Mouse (Mus musculus): ENCODE measurements around the gene Tfap2c. TPM values are rescaled to one million over a fixed set of nuclear protein-coding genes. Genes with fewer than 3 reads are reported as not detected.

Tfap2c gene
- not detected in 2 replicates for total RNA-seq (2021)
- long read RNA-seq, experiment 1: 0 reads
- long read RNA-seq, experiment 2: 0 reads

DNA sequence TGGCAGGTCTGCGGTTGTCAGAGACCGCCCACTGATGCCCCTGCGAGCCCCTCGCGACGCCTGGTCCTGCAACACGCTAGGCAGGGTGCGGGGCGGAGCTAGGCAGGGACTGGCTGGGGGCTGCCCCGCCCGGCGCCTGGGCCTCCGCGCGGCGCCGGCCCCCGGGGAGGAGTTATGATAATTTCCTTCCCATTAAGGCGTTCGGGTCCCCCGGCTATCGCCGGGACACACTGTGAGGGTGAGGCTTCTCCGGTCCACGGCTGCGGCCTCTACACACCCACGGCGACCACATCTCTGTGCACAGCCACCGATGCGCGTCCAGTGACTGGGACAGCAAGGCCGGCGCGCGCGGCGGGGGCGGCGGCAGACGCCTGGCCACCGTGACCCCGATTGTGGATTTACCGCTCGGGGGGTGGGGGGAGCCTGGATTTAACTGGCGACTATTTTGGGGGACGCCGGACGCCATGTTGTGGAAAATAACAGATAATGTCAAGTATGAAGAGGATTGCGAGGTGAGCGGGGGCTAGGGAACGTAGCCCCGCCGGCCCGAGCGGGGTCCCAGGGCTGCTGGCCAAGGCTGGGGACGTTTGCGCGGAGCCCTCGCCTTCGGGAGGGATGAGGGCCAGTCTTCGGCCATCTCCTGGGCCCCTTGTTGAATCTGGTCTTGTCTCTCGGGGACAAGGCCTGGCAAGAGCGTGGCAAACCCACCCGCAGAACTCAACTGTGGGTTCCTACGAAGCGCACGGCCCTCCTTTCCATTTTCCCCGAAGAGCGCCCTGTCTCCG, at the start of gene Tfap2c:
Gene Tfap2c, plus strand, starts transcription at position 223 of the 785 bp plus-strand sequence.
- peak; percentile 34 for DNase-seq

DNA sequence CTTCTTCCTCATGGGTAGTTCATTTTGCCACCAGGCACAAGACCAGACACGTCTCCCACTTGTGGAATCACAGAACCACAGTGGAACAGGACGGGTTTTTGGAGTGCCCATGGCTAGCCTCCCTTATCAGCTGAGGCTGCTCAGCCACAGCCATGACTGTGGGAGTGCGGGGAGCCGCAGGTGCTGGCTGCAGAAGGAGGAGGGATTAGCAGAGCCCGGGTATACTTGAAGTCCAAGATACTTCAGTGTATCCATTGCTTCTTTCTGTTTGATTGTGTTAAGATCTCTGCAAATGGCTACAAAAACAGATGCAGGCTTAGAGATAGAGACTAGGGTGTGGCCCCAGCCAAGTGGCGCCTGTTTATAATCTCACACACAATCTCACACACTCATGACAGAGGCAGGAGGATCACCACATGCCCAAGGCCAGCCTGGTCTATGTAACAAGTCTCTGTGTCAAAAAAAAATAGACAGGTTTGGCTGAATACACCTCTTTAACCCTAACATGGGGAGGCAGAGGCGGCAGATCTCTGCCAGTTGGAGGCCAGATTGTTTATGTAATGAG, 48.6 kb upstream of the Tfap2c start:
- DNase-seq: no peak

DNA sequence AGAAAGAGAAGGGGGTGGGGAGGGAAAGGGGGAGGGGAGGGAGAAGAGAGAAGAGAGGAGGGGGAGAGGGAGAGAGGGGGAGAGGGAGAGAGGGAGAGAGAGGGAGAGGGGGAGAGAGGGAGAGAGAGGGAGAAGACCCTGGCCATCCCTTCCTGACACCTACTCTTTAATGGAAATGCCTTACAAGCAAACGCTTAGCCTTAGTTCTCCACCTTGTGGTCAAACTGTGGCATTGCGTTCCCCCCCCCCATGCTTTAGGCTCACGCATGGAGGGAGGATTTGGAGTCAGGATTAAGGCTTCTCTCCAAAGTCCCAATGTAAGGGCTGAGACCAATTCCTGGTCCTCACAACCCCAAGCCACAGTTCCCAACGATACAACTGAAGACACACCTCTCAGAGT, 48.1 kb upstream of the Tfap2c start:
- DNase-seq: peak; percentile 52

DNA sequence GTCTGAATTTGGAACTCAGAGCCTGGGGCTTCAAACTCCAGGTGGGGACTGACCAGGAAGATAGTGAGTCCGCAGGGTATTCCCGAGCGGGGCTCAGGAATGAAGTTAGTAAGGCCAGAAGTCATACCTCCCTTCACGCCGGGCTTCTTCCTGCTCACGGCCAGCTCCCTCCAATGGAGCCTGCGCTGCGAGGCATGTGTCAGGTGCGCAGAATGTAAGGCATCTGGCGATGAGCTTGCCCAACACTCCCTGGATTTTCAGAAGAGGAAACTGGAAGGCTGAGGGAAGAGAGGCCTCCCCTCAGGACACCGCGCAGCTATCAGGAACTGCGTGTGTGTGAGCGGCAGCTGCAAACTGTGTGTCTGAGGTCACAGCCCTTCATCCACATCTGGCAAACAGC, 47.2 kb upstream of the Tfap2c start:
- no peak for DNase-seq

DNA sequence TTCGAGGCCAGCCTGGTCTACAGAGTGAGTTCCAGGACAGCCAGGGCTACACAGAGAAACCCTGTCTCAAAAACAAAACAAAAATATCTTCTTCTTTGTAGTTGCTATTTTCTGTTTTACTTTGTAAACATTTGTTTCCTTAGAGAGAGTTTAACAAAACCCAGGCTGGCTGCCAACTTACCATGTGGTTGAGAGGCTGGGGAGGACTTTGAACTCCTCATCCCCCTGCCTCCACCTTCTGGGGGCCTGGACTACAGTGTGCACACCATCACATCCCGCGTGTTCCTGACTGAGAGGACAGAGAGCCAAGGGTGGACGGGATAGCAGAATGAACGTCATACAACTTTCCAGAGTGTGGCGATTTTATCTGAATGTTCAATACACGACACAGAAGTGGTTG, 43.3 kb upstream of the Tfap2c start:
- no peak for DNase-seq

DNA sequence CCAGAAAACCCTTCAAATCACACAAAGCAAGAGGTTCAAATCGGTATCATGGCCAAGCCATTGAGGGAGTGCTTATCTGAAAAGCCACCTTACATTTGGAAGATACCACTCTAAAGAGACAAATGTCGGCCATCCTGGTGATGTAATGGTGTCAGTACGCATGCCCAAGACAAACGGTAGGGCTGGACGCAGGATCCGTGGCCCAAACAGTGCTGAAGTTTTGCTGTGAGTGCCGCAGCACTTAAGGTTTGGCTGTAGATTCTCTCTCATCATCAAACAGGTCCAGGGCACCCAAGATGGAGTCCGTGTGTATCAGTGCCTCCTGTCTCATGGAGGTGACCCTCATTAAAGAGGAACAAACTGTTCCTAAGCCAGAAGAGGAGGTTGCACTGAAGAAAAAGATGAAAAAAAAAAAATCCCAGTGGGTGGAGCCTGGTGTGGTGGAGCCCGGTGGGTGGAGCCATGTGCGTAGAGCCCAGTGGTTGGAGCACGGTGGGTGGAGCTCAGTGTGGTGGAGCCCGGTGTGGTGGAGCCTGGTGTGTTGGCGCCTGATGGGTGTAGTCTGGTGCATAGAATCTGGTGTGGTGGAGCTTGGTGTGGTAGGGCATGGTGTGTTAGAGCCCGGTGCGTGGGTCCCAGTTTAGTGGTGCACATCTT, 39.2 kb upstream of the Tfap2c start:
- DNase-seq: no peak

DNA sequence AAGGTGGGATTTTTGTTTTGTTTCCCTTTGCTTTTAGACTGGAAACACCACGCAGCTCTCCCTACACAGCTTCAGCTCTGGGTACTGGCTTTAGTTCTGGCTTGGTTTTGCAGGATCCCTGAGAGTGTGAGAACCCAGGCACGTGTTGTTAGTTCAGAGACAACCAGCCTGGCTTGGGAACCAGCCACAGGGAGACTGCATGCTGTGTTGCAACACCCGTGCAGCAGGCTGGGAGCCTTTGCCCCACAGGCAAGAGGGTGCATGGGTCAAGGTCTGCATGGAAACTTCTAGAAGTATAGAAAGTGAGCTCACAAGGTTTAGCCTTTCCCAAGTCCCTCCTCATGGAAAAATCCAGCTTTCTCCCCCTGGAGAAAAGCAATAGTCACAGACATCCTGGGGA, 38.5 kb upstream of the Tfap2c start:
- DNase-seq: peak; percentile 22

DNA sequence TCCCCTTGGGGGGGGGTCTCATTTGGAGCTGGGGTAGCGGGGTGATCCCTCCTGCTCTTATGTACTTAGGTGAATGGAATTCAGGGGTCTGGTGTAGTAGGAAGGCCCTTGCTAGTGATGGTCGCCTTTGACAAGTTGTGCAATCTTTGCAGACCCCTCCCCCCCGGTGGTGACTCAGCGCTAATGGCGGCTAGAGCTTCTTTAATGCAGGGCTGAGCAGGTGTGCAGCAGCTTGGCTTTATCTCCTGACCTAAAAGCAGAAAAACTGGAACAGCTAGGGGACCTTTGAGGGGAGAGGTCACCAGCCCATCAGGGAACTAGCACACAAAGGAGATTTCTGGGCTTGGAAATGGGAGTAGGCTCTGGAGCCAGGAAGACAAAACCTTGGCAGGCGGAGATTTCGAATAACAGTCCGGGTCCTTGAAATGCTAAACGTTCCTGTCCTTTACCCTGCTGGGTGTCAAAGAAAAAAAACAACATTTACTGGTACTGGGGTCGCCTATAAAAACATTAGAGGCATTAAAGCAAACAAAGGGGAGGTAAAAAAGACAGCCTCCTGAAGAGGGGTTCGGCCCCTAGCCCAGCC, 32.9 kb upstream of the Tfap2c start:
- DNase-seq: no peak

DNA sequence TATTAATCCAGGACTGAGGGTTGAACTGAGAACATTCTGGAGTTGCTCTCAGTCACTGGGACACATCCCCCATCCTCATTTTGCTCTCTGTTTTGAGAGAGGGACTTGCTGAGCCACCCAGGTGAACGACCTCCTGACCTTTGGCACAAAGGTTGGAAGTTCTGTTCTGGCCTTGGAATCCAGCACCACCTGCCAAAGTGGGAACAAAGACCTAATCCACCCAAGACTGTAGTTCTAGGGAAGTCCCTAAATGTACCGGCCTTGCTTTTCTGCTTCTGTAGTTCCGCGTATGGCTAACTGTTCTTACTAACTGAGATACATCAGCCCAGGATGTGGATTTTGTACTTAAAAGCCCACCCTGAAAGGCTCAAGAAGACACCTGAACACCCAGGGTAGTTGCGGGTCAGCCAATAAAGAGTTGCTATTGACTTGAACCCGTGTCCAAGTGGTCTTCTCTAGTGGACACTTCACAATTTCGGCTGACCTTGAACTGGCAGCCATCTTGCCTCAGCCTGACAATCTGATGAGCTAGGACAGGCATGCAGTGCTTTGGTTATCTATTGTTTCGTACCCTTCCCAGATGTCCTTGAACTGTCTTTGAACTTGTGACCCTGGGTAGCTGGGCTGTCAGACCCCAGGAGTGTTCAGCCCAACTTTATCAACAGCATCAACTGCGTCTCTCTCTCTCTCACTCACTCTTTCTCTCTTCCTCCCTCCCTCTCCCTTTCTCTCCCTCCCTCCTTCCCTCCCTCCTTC, 28.6 kb upstream of the Tfap2c start:
- no peak for DNase-seq

DNA sequence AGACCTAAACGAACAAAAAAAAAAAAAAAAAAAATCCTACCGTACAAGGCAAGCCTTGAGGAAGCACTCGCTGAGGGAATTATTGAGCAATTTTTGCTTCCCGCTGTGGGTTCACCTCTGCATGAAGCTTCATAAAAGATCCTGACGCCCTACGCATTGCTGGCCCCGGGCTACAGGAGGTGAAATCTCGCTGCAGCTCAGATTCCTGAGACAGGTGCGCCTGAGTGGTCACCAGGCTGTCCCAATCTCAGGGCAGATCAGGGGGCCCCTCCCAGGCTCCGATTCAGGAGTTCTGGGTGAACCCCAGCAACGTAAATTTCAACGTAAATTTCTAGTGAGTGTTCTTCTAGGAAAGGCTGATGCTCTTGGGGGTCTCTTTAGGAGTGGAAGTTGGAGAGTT, 26.9 kb upstream of the Tfap2c start:
- no peak for DNase-seq

DNA sequence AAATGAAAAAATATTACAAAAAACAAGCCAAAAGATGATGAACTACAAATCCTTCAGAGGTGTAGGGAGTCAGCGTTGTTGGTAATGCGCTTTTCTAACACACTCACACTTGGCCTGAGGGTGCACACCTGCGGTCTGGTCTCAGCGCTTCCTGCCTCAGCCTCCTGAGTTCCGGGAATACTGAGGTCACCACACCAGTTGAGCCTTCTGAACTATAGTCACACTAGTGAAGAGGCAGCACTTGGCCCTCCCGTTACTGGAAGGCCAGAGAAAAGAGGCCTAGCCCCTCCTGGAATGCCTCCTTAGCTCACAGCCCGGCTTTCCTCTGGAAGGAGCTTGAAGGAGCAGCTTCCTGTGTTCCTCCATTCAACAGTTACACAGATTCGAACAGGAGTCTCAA, 22.2 kb upstream of the Tfap2c start:
- no peak for DNase-seq

DNA sequence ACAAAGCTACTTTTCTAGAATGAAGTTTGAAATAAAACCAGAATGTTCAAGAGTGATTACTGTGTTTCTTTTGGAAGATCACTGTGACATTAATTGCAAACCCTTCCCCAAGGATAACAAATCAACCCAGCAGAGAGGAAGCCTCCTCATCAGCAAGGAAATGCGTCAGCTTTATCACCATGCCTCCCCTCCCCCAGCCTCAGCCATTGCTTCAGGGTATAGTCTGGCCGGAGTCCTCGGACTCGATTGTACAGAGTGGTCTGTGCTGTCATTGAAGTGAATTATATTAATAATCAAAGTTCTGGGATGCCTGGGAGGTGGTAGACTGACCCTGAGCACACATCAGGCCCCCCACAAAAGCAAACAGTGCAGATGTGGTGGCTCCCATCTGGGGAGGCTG, 5.4 kb upstream of the Tfap2c start:
- DNase-seq: no peak

DNA sequence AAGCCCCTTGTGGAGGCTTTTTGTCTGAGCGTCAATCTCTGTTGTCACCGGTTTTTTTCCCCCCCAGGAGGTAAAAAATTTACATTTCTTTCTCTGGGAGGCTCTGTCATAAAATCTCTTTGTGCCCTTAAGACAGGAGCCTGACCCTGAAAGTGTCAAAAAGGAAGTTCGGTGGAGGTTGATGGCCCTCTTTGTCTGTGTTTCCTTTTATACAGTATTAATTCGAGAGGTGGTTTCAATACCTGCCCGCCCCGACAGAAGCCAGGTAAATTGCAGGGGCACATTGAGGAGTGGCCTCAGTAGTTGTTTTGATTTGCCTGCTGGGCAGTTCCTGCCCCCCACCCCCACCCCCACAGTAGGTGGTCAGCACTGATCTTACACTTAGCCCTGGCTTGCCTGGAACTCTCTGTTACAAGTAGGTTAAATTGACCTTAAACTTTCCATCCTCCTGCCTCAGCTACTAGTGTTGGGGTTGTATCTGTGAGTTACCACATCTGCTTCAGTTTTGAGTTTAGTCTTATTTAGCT, 4.7 kb upstream of the Tfap2c start:
- no peak for DNase-seq

DNA sequence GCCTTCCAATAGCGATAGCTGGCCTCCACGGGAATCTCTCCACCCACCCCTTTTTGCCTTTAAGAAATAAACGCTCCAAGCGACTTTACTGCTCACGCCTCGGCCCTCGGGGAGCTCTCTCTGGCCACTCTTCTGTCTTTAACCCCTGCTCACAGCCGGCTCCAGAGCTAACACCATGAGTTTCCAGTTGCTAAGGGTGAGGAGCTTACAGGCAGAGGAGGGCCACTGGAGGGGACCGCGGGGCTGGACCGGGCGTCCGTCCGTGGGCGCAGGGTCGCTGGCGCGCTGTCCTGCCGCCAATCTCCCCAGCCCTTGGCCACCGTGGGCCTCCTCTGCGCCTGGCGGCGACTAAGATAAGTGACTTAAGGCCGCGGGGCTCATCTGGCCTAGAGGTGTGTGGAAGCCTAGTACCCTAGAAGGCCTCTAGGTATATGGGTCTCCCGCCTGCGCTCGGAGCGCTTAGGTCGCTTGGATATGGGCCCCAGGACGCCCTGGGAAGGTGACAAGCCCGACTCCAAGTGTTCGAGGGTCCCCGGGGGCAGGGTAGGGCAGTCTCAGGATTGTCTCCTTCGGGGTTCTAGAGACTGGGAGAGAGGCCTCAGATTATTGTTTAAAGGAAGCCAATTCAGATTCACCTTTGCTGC, 3.7 kb upstream of the Tfap2c start:
- no peak for DNase-seq

DNA sequence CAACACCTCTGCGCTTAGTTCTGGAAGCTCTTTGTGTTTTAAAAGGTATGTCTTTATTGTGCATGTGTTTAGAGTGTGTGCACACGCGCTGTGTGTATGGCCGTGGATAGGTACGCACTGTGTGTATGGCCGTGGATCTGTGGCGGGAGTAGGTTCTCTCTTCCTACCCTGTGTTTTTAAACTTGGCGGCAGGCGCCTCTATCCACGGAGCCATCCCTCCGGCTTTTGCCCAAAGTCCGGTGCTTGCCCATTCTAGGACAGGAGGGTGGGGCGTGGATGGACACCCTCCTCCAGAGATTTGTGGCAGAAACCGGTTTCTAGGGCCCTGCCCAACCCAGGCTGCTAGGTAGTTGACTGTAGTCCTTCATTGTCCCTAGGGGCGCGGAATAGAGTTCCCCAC, 2.8 kb upstream of the Tfap2c start:
- DNase-seq: no peak

DNA sequence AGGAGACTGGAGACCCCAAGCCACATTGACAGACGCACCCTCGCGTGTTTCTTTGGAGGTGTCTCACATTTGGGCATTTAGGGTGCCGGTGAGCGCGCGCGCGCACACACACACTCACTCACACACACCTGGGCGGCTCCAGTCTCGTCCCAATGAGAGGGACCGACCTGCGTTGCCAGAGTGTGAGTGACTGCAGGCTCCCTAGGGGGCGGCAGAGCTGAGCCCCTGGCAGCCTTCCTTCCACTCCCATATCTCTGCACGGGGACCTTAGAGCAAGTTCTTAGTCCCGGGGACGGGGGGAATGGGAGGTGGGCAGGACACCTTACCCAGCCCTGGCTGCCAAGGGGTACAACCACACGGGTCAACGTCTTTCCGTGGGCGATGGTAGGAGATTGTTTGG, 2.3 kb upstream of the Tfap2c start:
- peak; percentile 31 for DNase-seq

DNA sequence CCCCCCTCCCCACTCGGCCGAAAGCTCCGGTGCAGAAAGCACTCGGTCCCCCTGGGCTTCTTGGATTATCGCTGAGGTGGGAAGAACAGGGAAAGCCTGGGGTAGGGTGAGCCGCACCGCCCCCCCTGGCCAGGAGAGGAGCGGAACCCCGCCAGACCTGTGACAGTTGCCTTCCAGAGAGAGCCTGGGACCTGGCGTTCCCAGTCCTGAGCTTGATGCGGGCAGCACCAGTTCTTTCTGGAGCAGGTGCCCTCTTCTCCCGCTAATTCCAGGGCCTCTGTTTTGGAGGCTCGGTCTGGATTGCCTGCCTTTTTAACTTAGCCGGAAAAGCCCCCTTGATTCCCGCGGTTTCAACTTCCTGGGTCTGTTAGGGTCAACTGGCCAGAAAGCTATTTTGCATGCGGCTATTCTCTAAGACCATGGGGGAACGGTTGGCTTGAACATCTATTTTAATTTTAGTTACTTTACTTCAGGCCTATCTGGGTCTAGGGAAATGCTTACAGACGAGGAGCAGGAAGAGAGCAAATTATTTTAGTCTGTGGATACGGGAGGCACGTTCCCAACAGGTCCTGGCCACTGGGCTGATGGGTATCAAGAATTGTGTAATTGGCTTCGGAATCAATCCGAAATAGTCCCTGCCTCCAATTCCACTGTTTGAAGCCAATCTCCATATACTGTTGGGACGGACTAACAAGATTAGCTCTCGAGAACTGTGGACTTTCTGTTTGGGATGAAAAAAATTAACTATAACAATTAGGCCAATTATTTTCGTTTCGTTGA, 1.4 kb upstream of the Tfap2c start:
- no peak for DNase-seq

DNA sequence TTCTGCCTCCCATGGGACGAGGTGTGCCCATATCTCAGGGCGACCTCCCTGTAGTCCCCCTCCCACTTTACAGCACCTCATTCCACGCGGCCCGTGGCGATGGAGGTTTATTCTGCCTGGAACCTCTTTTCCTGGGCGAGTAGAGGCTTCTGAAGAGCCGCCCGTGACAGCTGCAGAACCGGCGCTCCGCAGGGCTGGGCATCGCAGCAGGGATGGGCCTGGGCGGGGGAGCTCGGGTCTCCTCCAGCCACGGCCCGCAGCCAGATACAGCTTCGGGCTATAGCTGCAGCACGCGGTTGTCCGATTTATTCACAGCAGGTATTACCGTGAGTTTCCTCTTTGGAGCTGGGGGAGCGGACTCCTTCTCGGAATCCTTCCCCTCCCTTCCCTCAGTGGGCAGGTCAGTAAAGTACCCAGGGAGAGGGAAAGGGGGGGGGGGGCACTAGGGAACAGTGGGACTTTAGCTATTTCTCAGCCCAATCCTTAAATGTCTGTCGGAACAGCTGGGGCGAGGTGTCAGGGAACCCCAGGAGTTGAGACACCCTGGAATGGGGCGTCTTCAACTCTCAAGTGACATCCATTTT, 629 bp upstream of the Tfap2c start:
- no peak for DNase-seq

DNA sequence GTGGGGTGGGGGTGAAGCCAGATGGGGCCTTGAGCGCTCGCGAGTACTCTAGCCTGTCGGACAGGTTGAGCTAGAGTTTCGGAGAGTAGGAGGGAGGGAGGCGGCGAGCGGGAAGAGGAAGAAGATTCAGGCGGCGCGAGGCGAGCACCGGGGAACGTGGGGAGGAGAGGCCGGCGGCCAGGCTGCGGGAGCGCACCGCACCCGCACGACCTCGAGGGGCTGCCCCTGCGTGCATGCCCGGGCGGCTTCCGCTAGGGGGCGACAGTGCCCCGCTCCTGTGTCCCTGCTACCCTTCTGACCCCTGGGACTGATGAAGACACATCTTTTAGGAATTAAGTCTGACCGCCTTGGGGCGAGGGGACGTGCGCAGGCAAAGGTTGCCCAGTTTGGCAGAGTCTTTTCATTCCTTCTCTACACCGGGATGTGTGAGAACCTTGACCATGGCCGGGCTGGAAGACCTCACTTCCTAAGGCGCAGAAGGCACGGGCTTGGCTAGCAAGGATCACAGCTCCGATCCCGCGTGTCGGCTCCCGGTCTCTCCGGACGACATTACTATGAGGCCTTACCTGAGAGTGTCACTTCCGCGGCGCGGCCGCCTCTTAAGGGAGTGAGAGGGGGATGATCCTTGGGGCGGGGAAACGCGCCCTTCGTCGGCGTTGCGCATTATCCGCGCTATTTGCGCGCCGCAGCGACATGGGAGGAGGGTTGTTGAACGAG, 1.1 kb downstream of the Tfap2c start:
- DNase-seq: peak; percentile 79
